Mouse (Mus musculus) frontal cortex, postnatal 10 days (tissue): ENCODE measurements around the gene Vmn1r172.
"Not testable (repeated sequence)": the region's sequence is repeated elsewhere in the genome, so short reads cannot be mapped to it uniquely, and the experiment has no call there.

Experiments used
- DNase-seq, 2 experiments: peaks; one replicate each; pipeline ENCODE4 v3.0.0; 2022; ENCODE audit warnings: low spot score in 2 of 2, mixed read lengths in 1 of 2

The Vmn1r172 gene

DNA sequence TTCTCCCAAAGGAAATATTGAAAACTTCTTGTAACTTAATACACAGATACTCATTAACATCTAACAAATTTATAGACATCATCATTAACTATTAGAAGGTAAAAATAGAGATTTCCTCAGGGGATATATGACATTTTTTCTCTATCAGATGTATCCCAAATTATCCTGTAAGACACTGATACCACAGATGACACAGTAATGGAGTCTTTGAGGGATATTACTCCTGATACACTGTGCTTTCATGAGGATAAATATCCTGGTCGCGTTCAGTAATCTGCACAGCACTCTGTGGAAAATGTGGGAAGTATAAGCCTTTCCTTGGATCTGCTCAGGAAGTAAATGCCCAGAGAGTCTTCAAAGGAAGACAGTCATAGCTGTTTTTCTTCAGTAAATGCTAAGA, at the start of gene Vmn1r172:
Gene Vmn1r172, plus strand, starts transcription at position 301 of the 400 bp plus-strand sequence.
- no peak for DNase-seq

DNA sequence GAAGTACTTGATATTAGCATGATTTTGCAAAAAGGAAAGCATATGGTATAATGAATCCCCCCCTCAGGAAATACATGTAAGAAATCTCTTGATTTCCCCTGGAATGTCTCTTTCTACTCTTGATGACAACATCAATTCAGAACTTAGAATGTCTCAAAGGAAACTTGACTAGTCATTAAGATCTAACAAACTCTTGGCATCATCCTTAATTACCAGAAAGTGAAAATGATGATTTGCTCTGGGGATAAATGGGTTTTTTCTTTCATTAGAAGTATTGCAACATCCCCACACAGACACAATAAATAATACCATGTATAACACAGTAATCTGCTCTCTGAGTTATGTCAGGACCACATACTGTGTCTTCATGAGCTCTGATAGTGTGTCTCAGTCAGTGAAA, 27.7 kb upstream of the Vmn1r172 start, which contains the start of gene Vmn1r171:
Gene Vmn1r171, plus strand, starts transcription at position 301 of the 400 bp plus-strand sequence.
- DNase-seq: no peak

DNA sequence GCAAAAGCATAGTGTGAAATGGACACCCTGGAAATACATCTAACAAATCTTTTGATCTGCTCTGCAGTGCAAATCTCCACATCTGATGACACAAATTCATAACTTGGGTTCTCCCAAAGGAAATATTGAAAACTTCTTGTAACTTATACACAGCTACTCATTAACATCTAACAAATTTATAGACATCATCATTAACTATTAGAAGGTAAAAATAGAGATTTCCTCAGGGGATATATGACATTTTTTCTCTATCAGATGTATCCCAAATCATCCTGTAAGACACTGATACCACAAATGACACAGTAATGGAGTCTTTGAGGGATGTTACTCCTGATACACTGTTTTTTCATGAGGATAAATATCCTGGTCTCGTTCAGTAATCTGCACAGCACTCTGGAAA, 42.3 kb downstream of the Vmn1r172 start, which contains the start of gene Vmn1r173:
Gene Vmn1r173, plus strand, starts transcription at position 301 of the 400 bp plus-strand sequence.
- not testable (repeated sequence) for DNase-seq
